Mouse (Mus musculus): Measurements from ENCODE around the gene Traf4. TPM values are rescaled to one million over a fixed set of nuclear protein-coding genes. Genes with fewer than 3 reads are reported as not detected.

The Traf4 gene
- polyA plus RNA-seq, 1 experiment from 2014 or later: 28.6 TPM

- Histone ChIP-seq H3K9ac (ENCODE audit: low read depth, low read length) (peak overlapping the region; percentile 32), H3K27me3 (ENCODE audit: control insufficient read depth, insufficient read depth, low read depth, low read length) (no peaks in the 10 kb centered on the region), H3K4me1 (ENCODE audit: control insufficient read depth, low read depth, low read length) (peaks cover 43% of the 10 kb centered on the region), H3K4me3 (ENCODE audit: low read depth, low read length) (peak overlapping the region; percentile 30), H3K4me2 (ENCODE audit: low read depth, low read length) (peak overlapping the region; percentile 41), H3K36me3 (ENCODE audit: control insufficient read depth, insufficient read depth) (no peaks in the 10 kb centered on the region), H3K9me3 (replicated peaks; ENCODE audit: control insufficient read depth, low read length) (no peaks in the 10 kb centered on the region), H3K27ac (ENCODE audit: low read length) (peak overlapping the region; percentile 18)
- ATAC-seq (ENCODE audit: low read depth): no peak
- 19% methylated on average over 6 of the region's 6 CpGs for WGBS (ENCODE audit: insufficient replicate concordance)
Observed at GRCm38 (mm10) chr11:78125691-78126090, 39.7 kb downstream of the Traf4 start.

GRCm38 (mm10) chr11:78123782-78124181, 41.6 kb downstream of the Traf4 start:
- Histone ChIP-seq H3K9ac (ENCODE audit: low read depth, low read length) (no peak overlapping the region), H3K36me3 (ENCODE audit: control insufficient read depth, insufficient read depth) (no peaks in the 10 kb centered on the region), H3K27ac (ENCODE audit: low read length) (no peak overlapping the region), H3K4me1 (ENCODE audit: control insufficient read depth, low read depth, low read length) (peaks cover 56% of the 10 kb centered on the region), H3K27me3 (ENCODE audit: control insufficient read depth, insufficient read depth, low read depth, low read length) (no peaks in the 10 kb centered on the region), H3K4me2 (ENCODE audit: low read depth, low read length) (no peak overlapping the region), H3K9me3 (replicated peaks; ENCODE audit: control insufficient read depth, low read length) (no peaks in the 10 kb centered on the region), H3K4me3 (ENCODE audit: low read depth, low read length) (no peak overlapping the region)
- no peak for ATAC-seq (ENCODE audit: low read depth)

GRCm38 (mm10) chr11:78122815-78123214, 42.6 kb downstream of the Traf4 start:
- Histone ChIP-seq H3K4me1 (ENCODE audit: control insufficient read depth, low read depth, low read length) (peaks cover 63% of the 10 kb centered on the region), H3K9ac (ENCODE audit: low read depth, low read length) (no peak overlapping the region), H3K4me2 (ENCODE audit: low read depth, low read length) (no peak overlapping the region), H3K27me3 (ENCODE audit: control insufficient read depth, insufficient read depth, low read depth, low read length) (no peaks in the 10 kb centered on the region), H3K36me3 (ENCODE audit: control insufficient read depth, insufficient read depth) (no peaks in the 10 kb centered on the region), H3K9me3 (replicated peaks; ENCODE audit: control insufficient read depth, low read length) (no peaks in the 10 kb centered on the region), H3K4me3 (ENCODE audit: low read depth, low read length) (no peak overlapping the region), H3K27ac (ENCODE audit: low read length) (no peak overlapping the region)
- 49% methylated on average over 4 of the region's 4 CpGs for WGBS (ENCODE audit: insufficient replicate concordance)
- no peak for ATAC-seq (ENCODE audit: low read depth)

GRCm38 (mm10) chr11:78121176-78121575, 44.2 kb downstream of the Traf4 start:
- Histone ChIP-seq H3K9ac (ENCODE audit: low read depth, low read length) (no peak overlapping the region), H3K36me3 (ENCODE audit: control insufficient read depth, insufficient read depth) (no peaks in the 10 kb centered on the region), H3K4me2 (ENCODE audit: low read depth, low read length) (no peak overlapping the region), H3K9me3 (replicated peaks; ENCODE audit: control insufficient read depth, low read length) (no peaks in the 10 kb centered on the region), H3K4me3 (ENCODE audit: low read depth, low read length) (no peak overlapping the region), H3K27ac (ENCODE audit: low read length) (no peak overlapping the region), H3K4me1 (ENCODE audit: control insufficient read depth, low read depth, low read length) (peaks cover 63% of the 10 kb centered on the region), H3K27me3 (ENCODE audit: control insufficient read depth, insufficient read depth, low read depth, low read length) (no peaks in the 10 kb centered on the region)
- 66% methylated on average over 5 of the region's 5 CpGs for WGBS (ENCODE audit: insufficient replicate concordance)
- ATAC-seq (ENCODE audit: low read depth): no peak

- H3K4me2 ChIP-seq (ENCODE audit: low read depth, low read length): peak overlapping the region; percentile 29; the same call in 1 of the 2 replicates
- WGBS (ENCODE audit: insufficient replicate concordance): 16% methylated on average over 8 of the region's 8 CpGs
Observed at GRCm38 (mm10) chr11:78119898-78120297, 45.5 kb downstream of the Traf4 start.

GRCm38 (mm10) chr11:78118467-78118866, 46.9 kb downstream of the Traf4 start:
- no peak for ATAC-seq (ENCODE audit: low read depth)
- no peaks in the 10 kb centered on the region for H3K36me3 ChIP-seq (ENCODE audit: control insufficient read depth, insufficient read depth)
- no peaks in the 10 kb centered on the region for H3K9me3 ChIP-seq (replicated peaks; ENCODE audit: control insufficient read depth, low read length)
- H3K27ac ChIP-seq (ENCODE audit: low read length): no peak overlapping the region
- no peak overlapping the region for H3K4me2 ChIP-seq (ENCODE audit: low read depth, low read length)
- H3K4me3 ChIP-seq (ENCODE audit: low read depth, low read length): no peak overlapping the region
- H3K9ac ChIP-seq (ENCODE audit: low read depth, low read length): no peak overlapping the region
- H3K27me3 ChIP-seq (ENCODE audit: control insufficient read depth, insufficient read depth, low read depth, low read length): no peaks in the 10 kb centered on the region
- H3K4me1 ChIP-seq (ENCODE audit: control insufficient read depth, low read depth, low read length): peaks cover 64% of the 10 kb centered on the region

More at GRCm38 (mm10) chr11:78119898-78120297, 45.5 kb downstream of the Traf4 start:
- Histone ChIP-seq H3K4me3 (ENCODE audit: low read depth, low read length) (no peak overlapping the region), H3K4me1 (ENCODE audit: control insufficient read depth, low read depth, low read length) (peaks cover 65% of the 10 kb centered on the region), H3K9me3 (replicated peaks; ENCODE audit: control insufficient read depth, low read length) (no peaks in the 10 kb centered on the region), H3K36me3 (ENCODE audit: control insufficient read depth, insufficient read depth) (no peaks in the 10 kb centered on the region), H3K27ac (ENCODE audit: low read length) (peak overlapping the region; percentile 16; the same call in 1 of the 2 replicates), H3K9ac (ENCODE audit: low read depth, low read length) (peak overlapping the region; percentile 39; the same call in 1 of the 2 replicates), H3K27me3 (ENCODE audit: control insufficient read depth, insufficient read depth, low read depth, low read length) (no peaks in the 10 kb centered on the region)
- no peak for ATAC-seq (ENCODE audit: low read depth)

GRCm38 (mm10) chr11:78116146-78116410, 49.3 kb downstream of the Traf4 start:
- no peak for ATAC-seq (ENCODE audit: low read depth)
- peak overlapping the region; percentile 83 for H3K4me3 ChIP-seq (ENCODE audit: low read depth, low read length)
- H3K4me1 ChIP-seq (ENCODE audit: control insufficient read depth, low read depth, low read length): peaks cover 53% of the 10 kb centered on the region
- peak overlapping the region; percentile 93 for H3K4me2 ChIP-seq (ENCODE audit: low read depth, low read length)
- H3K36me3 ChIP-seq (ENCODE audit: control insufficient read depth, insufficient read depth): no peaks in the 10 kb centered on the region
- H3K9ac ChIP-seq (ENCODE audit: low read depth, low read length): peak overlapping the region; percentile 75
- no peaks in the 10 kb centered on the region for H3K27me3 ChIP-seq (ENCODE audit: control insufficient read depth, insufficient read depth, low read depth, low read length)
- WGBS (ENCODE audit: insufficient replicate concordance): 5% methylated on average over 5 of the region's 5 CpGs
- H3K9me3 ChIP-seq (replicated peaks; ENCODE audit: control insufficient read depth, low read length): no peaks in the 10 kb centered on the region
- peak overlapping the region; percentile 75 for H3K27ac ChIP-seq (ENCODE audit: low read length)

GRCm38 (mm10) chr11:78115367-78116145, 49.8 kb downstream of the Traf4 start:
- peak; percentile 99 for ATAC-seq (ENCODE audit: low read depth)
- peaks cover 48% of the 10 kb centered on the region for H3K4me1 ChIP-seq (ENCODE audit: control insufficient read depth, low read depth, low read length)
- WGBS (ENCODE audit: insufficient replicate concordance): under 1% methylated on average over 34 of the region's 37 CpGs
- H3K9me3 ChIP-seq (replicated peaks; ENCODE audit: control insufficient read depth, low read length): no peaks in the 10 kb centered on the region
- H3K4me3 ChIP-seq (ENCODE audit: low read depth, low read length): peak overlapping the region; percentile 83
- H3K27me3 ChIP-seq (ENCODE audit: control insufficient read depth, insufficient read depth, low read depth, low read length): no peaks in the 10 kb centered on the region
- H3K36me3 ChIP-seq (ENCODE audit: control insufficient read depth, insufficient read depth): no peaks in the 10 kb centered on the region
- H3K9ac ChIP-seq (ENCODE audit: low read depth, low read length): peak overlapping the region; percentile 75
- H3K4me2 ChIP-seq (ENCODE audit: low read depth, low read length): peak overlapping the region; percentile 93
- peak overlapping the region; percentile 75 for H3K27ac ChIP-seq (ENCODE audit: low read length)

- Histone ChIP-seq H3K4me3 (ENCODE audit: low read depth, low read length) (peak overlapping the region; percentile 83), H3K4me1 (ENCODE audit: control insufficient read depth, low read depth, low read length) (peaks cover 43% of the 10 kb centered on the region), H3K27ac (ENCODE audit: low read length) (peak overlapping the region; percentile 58; the same call in 1 of the 2 replicates), H3K4me2 (ENCODE audit: low read depth, low read length) (peak overlapping the region; percentile 93), H3K27me3 (ENCODE audit: control insufficient read depth, insufficient read depth, low read depth, low read length) (no peaks in the 10 kb centered on the region), H3K9me3 (replicated peaks; ENCODE audit: control insufficient read depth, low read length) (no peaks in the 10 kb centered on the region), H3K9ac (ENCODE audit: low read depth, low read length) (peak overlapping the region; percentile 75), H3K36me3 (ENCODE audit: control insufficient read depth, insufficient read depth) (no peaks in the 10 kb centered on the region)
- 11% methylated on average over 19 of the region's 19 CpGs for WGBS (ENCODE audit: insufficient replicate concordance)
- no peak for ATAC-seq (ENCODE audit: low read depth)
Observed at GRCm38 (mm10) chr11:78114676-78115366, 50.6 kb downstream of the Traf4 start.
